Mouse (Mus musculus) ES-E14 (cell line): Measurements from ENCODE around the gene Gm49384.

ENCODE experiments used
- CHD2 ChIP-seq: IDR thresholded peaks from 2 replicates; pipeline ENCODE4 v1.6.1; 2014; ENCODE audit warnings: mild to moderate bottlenecking, low read depth, low read length, inconsistent platforms
- HCFC1 ChIP-seq: IDR thresholded peaks from 2 replicates; pipeline ENCODE4 v1.6.1; 2012; ENCODE audit warnings: low read length, inconsistent platforms, borderline replicate concordance; ENCODE audit not compliant: insufficient read depth
- MAFK ChIP-seq: IDR thresholded peaks from 2 replicates; pipeline ENCODE4 v1.6.1; 2014; ENCODE audit warnings: mild to moderate bottlenecking, low read depth, low read length, inconsistent platforms; ENCODE audit not compliant: insufficient read depth
- ZC3H11A ChIP-seq: IDR thresholded peaks from 2 replicates; pipeline ENCODE4 v1.6.1; 2012; ENCODE audit warnings: low read depth, mild to moderate bottlenecking, inconsistent platforms, low read length, borderline replicate concordance

DNA sequence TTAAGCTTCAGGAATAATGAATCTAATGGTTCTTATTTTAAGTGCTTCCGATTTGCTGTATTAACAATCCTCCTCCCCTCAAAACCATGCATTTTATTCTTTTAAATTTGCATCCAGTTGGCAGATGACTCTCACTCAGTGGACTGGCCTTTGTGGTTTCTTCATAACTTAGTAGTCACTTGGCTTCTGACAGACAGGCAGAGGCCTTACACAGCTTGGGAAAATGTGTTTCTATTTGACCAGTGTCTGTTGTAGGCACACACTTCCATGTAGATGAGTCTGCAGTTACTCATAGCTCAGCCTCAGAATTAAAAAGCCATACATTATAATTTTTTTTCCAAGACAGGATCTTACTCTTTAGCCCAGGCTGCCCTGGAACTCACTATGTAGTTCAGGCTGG lies 49.7 kb upstream of the Gm49384 start:
- TF ChIP-seq ZC3H11A (no peak), MAFK (no peak), CHD2 (no peak), HCFC1 (no peak)
